Mouse (Mus musculus) midbrain, embryonic 16.5 days (tissue): ENCODE data around the gene Ctbp2. TPM values are rescaled to one million over a fixed set of nuclear protein-coding genes. Genes with fewer than 3 reads are reported as not detected.

ENCODE experiments used
- ATAC-seq: fragments of 200-750 bp; cut with Nextera tagmentation; 2 replicates; pipeline ENCODE4 v1.8.0; 2017; ENCODE audit warnings: moderate TSS enrichment
- H3K27ac ChIP-seq: fragments of 300-500 bp; sonication (generic); 2 replicates; pipeline ENCODE4 v1.5.1; 2014; ENCODE audit warnings: mild to moderate bottlenecking, low read length, mixed read lengths
- H3K27me3 ChIP-seq: fragments of 300-500 bp; sonication (generic); 2 replicates; pipeline ENCODE4 v1.6.1; 2014; ENCODE audit warnings: low read depth, low read length, mixed read lengths; ENCODE audit not compliant: control insufficient read depth, insufficient read depth
- H3K36me3 ChIP-seq: fragments of 300-500 bp; sonication (generic); 2 replicates; pipeline ENCODE4 v1.6.1; 2014; ENCODE audit warnings: mild to moderate bottlenecking, low read length, moderate library complexity, mixed read lengths; ENCODE audit not compliant: control insufficient read depth, insufficient read depth
- H3K4me1 ChIP-seq: fragments of 300-500 bp; sonication (generic); 2 replicates; pipeline ENCODE4 v1.6.1; 2014; ENCODE audit warnings: mild to moderate bottlenecking, low read length, mixed read lengths; ENCODE audit not compliant: control insufficient read depth, insufficient read depth
- H3K4me2 ChIP-seq: fragments of 300-500 bp; sonication (generic); 2 replicates; pipeline ENCODE4 v1.6.1; 2014; ENCODE audit warnings: mild to moderate bottlenecking, low read length, mixed read lengths
- H3K4me3 ChIP-seq: fragments of 300-500 bp; sonication (generic); 2 replicates; pipeline ENCODE4 v1.5.1; 2014; ENCODE audit warnings: low read depth, mild to moderate bottlenecking, low read length, moderate library complexity, mixed read lengths
- H3K9ac ChIP-seq: fragments of 300-500 bp; sonication (generic); 2 replicates; pipeline ENCODE4 v1.6.1; 2014; ENCODE audit warnings: low read depth, low read length, mixed read lengths
- H3K9me3 ChIP-seq: fragments of 300-500 bp; sonication (generic); replicated peaks from 2 replicates; pipeline ENCODE4 v1.6.1; 2014; ENCODE audit warnings: mild to moderate bottlenecking, low read length, mixed read lengths; ENCODE audit not compliant: control insufficient read depth, poor library complexity, severe bottlenecking
- WGBS: fragments of 180-500 bp; shearing (Covaris S2); extraction: QIAGEN DNeasy Blood & Tissue Kit; methylation state at CpG from one replicate; pipeline ENCODE4 v1.1.7; 2014; 5-methylcytosine and 5-hydroxymethylcytosine counted together
- polyA plus RNA-seq: library from polyadenylated mRNA; unstranded; fragments of >200 nt; fragmentation: Nextera tagmentation; extraction: Ambion mirVana; gene quantifications from 2 replicates; pipeline ENCODE4 v1.2.1, GENCODE M21; 2015

Gene Ctbp2
- polyA plus RNA-seq, 1 experiment from 2014 or later, result 43.7 TPM

- WGBS, result 57% methylated on average over 9 of the region's 9 CpGs
- ATAC-seq, result no peak
- H3K27me3 ChIP-seq, result no peaks in the 10 kb centered on the region
- no peak overlapping the region for H3K4me3 ChIP-seq
- H3K9me3 ChIP-seq, result no peaks in the 10 kb centered on the region
- H3K4me2 ChIP-seq, result no peak overlapping the region
- H3K27ac ChIP-seq, result no peak overlapping the region
- H3K9ac ChIP-seq, result no peak overlapping the region
- no peaks in the 10 kb centered on the region for H3K36me3 ChIP-seq
- peaks cover 10% of the 10 kb centered on the region for H3K4me1 ChIP-seq
Observed at GRCm38 (mm10) chr7:133059517-133060104, 64.5 kb downstream of the Ctbp2 start.

- no peaks in the 10 kb centered on the region for H3K9me3 ChIP-seq
- no peak overlapping the region for H3K4me2 ChIP-seq
- WGBS, result 72% methylated on average over 6 of the region's 6 CpGs
- H3K4me3 ChIP-seq, result no peak overlapping the region
- no peak for ATAC-seq
- no peak overlapping the region for H3K9ac ChIP-seq
- H3K27me3 ChIP-seq, result no peaks in the 10 kb centered on the region
- peaks cover 10% of the 10 kb centered on the region for H3K4me1 ChIP-seq
- no peak overlapping the region for H3K27ac ChIP-seq
- no peaks in the 10 kb centered on the region for H3K36me3 ChIP-seq
Observed at GRCm38 (mm10) chr7:133059150-133059509, 65.0 kb downstream of the Ctbp2 start.

GRCm38 (mm10) chr7:133058496-133059149 lies 65.5 kb downstream of the Ctbp2 start:
- ATAC-seq, result no peak
- H3K4me2 ChIP-seq, result no peak overlapping the region
- H3K36me3 ChIP-seq, result no peaks in the 10 kb centered on the region
- no peak overlapping the region for H3K4me3 ChIP-seq
- H3K9me3 ChIP-seq, result no peaks in the 10 kb centered on the region
- 94% methylated on average over 12 of the region's 12 CpGs for WGBS
- H3K4me1 ChIP-seq, result peaks cover 13% of the 10 kb centered on the region
- H3K27me3 ChIP-seq, result no peaks in the 10 kb centered on the region
- H3K27ac ChIP-seq, result no peak overlapping the region
- no peak overlapping the region for H3K9ac ChIP-seq

GRCm38 (mm10) chr7:133056924-133057323 lies 67.2 kb downstream of the Ctbp2 start:
- Histone ChIP-seq H3K4me1 (peaks cover 13% of the 10 kb centered on the region), H3K9me3 (no peaks in the 10 kb centered on the region), H3K27ac (no peak overlapping the region), H3K4me3 (no peak overlapping the region), H3K4me2 (no peak overlapping the region), H3K36me3 (no peaks in the 10 kb centered on the region), H3K27me3 (no peaks in the 10 kb centered on the region), H3K9ac (no peak overlapping the region)
- no peak for ATAC-seq
- WGBS, result 92% methylated on average over 8 of the region's 8 CpGs

GRCm38 (mm10) chr7:133054486-133054885 lies 69.7 kb downstream of the Ctbp2 start:
- Histone ChIP-seq H3K9me3 (no peaks in the 10 kb centered on the region), H3K9ac (no peak overlapping the region), H3K27ac (no peak overlapping the region), H3K4me2 (no peak overlapping the region), H3K36me3 (no peaks in the 10 kb centered on the region), H3K4me1 (peaks cover 4% of the 10 kb centered on the region; the same call in 1 of the 2 replicates), H3K27me3 (no peaks in the 10 kb centered on the region), H3K4me3 (no peak overlapping the region)
- WGBS, result 93% methylated on average over 5 of the region's 5 CpGs
- no peak for ATAC-seq

GRCm38 (mm10) chr7:133053757-133054156 lies 70.4 kb downstream of the Ctbp2 start:
- 62% methylated on average over 9 of the region's 9 CpGs for WGBS
- no peaks in the 10 kb centered on the region for H3K27me3 ChIP-seq
- ATAC-seq, result no peak
- H3K9me3 ChIP-seq, result no peaks in the 10 kb centered on the region
- H3K4me3 ChIP-seq, result no peak overlapping the region
- 0 out of 2 replicates have a peak, but pooled peaks cover 3% of the 10 kb centered on the region for H3K4me1 ChIP-seq
- H3K27ac ChIP-seq, result no peak overlapping the region
- H3K36me3 ChIP-seq, result no peaks in the 10 kb centered on the region
- no peak overlapping the region for H3K4me2 ChIP-seq
- H3K9ac ChIP-seq, result no peak overlapping the region

- no peak for ATAC-seq
- no peak overlapping the region for H3K4me3 ChIP-seq
- no peaks in the 10 kb centered on the region for H3K27me3 ChIP-seq
- no peak overlapping the region for H3K27ac ChIP-seq
- no peak overlapping the region for H3K4me2 ChIP-seq
- no peaks in the 10 kb centered on the region for H3K9me3 ChIP-seq
- H3K9ac ChIP-seq, result no peak overlapping the region
- no peaks in the 10 kb centered on the region for H3K36me3 ChIP-seq
- 0 out of 2 replicates have a peak, but pooled peaks cover 3% of the 10 kb centered on the region for H3K4me1 ChIP-seq
- WGBS, result 90% methylated on average over 8 of the region's 8 CpGs
Observed at GRCm38 (mm10) chr7:133052819-133053218, 71.3 kb downstream of the Ctbp2 start.

GRCm38 (mm10) chr7:133050681-133051080 lies 73.5 kb downstream of the Ctbp2 start:
- Histone ChIP-seq H3K27ac (no peak overlapping the region), H3K27me3 (no peaks in the 10 kb centered on the region), H3K9me3 (no peaks in the 10 kb centered on the region), H3K9ac (no peak overlapping the region), H3K4me3 (no peak overlapping the region), H3K4me1 (0 out of 2 replicates have a peak, but pooled peaks cover 3% of the 10 kb centered on the region), H3K4me2 (no peak overlapping the region), H3K36me3 (no peaks in the 10 kb centered on the region)
- ATAC-seq, result no peak
- 82% methylated on average over 6 of the region's 6 CpGs for WGBS

- Histone ChIP-seq H3K4me2 (no peak overlapping the region), H3K4me1 (no peaks in the 10 kb centered on the region), H3K36me3 (no peaks in the 10 kb centered on the region), H3K27ac (no peak overlapping the region), H3K9ac (no peak overlapping the region), H3K4me3 (no peak overlapping the region), H3K27me3 (no peaks in the 10 kb centered on the region), H3K9me3 (no peaks in the 10 kb centered on the region)
- WGBS, result 88% methylated on average over 3 of the region's 3 CpGs
- no peak for ATAC-seq
Observed at GRCm38 (mm10) chr7:133048085-133048630, 76.0 kb downstream of the Ctbp2 start.
